Mouse (Mus musculus): Measurements from ENCODE around the gene Abhd12b. TPM values are rescaled to one million over a fixed set of nuclear protein-coding genes. Genes with fewer than 3 reads are reported as not detected.

Abhd12b gene
- polyA plus RNA-seq, 1 experiment from 2014 or later, result not detected

- Histone ChIP-seq H3K4me1 (ENCODE audit: control insufficient read depth, insufficient read depth, low read length) (no peaks in the 10 kb centered on the region), H3K4me2 (replicated peaks; ENCODE audit: low read depth, low read length) (no peak overlapping the region), H3K27ac (ENCODE audit: low read depth, low read length) (no peak overlapping the region), H3K9ac (ENCODE audit: low read depth, low read length) (no peak overlapping the region), H3K9me3 (ENCODE audit: control insufficient read depth, low read length) (no peaks in the 10 kb centered on the region), H3K36me3 (ENCODE audit: control insufficient read depth, insufficient read depth, low read length) (no peaks in the 10 kb centered on the region), H3K27me3 (ENCODE audit: control insufficient read depth, insufficient read depth, low read length) (no peaks in the 10 kb centered on the region), H3K4me3 (ENCODE audit: low read length) (no peak overlapping the region)
- peak; percentile 73 for ATAC-seq (ENCODE audit: low FRiP score, low TSS enrichment)
- WGBS, result 27% methylated on average over 5 of the region's 5 CpGs
Observed at GRCm38 (mm10) chr12:70208214-70208613, 54.3 kb downstream of the Abhd12b start.

GRCm38 (mm10) chr12:70212501-70212900 lies 58.6 kb downstream of the Abhd12b start:
- H3K4me2 ChIP-seq (replicated peaks; ENCODE audit: low read depth, low read length), result no peak overlapping the region
- no peak for ATAC-seq (ENCODE audit: low FRiP score, low TSS enrichment)
- H3K27me3 ChIP-seq (ENCODE audit: control insufficient read depth, insufficient read depth, low read length), result no peaks in the 10 kb centered on the region
- H3K4me1 ChIP-seq (ENCODE audit: control insufficient read depth, insufficient read depth, low read length), result no peaks in the 10 kb centered on the region
- H3K4me3 ChIP-seq (ENCODE audit: low read length), result no peak overlapping the region
- H3K9ac ChIP-seq (ENCODE audit: low read depth, low read length), result no peak overlapping the region
- H3K36me3 ChIP-seq (ENCODE audit: control insufficient read depth, insufficient read depth, low read length), result no peaks in the 10 kb centered on the region
- H3K9me3 ChIP-seq (ENCODE audit: control insufficient read depth, low read length), result no peaks in the 10 kb centered on the region
- H3K27ac ChIP-seq (ENCODE audit: low read depth, low read length), result no peak overlapping the region
- 88% methylated on average over 4 of the region's 4 CpGs for WGBS

GRCm38 (mm10) chr12:70213601-70214000 lies 59.7 kb downstream of the Abhd12b start:
- no peaks in the 10 kb centered on the region for H3K36me3 ChIP-seq (ENCODE audit: control insufficient read depth, insufficient read depth, low read length)
- H3K9me3 ChIP-seq (ENCODE audit: control insufficient read depth, low read length), result no peaks in the 10 kb centered on the region
- no peak overlapping the region for H3K4me2 ChIP-seq (replicated peaks; ENCODE audit: low read depth, low read length)
- no peaks in the 10 kb centered on the region for H3K4me1 ChIP-seq (ENCODE audit: control insufficient read depth, insufficient read depth, low read length)
- 84% methylated on average over 6 of the region's 6 CpGs for WGBS
- H3K27me3 ChIP-seq (ENCODE audit: control insufficient read depth, insufficient read depth, low read length), result no peaks in the 10 kb centered on the region
- H3K27ac ChIP-seq (ENCODE audit: low read depth, low read length), result no peak overlapping the region
- H3K9ac ChIP-seq (ENCODE audit: low read depth, low read length), result no peak overlapping the region
- H3K4me3 ChIP-seq (ENCODE audit: low read length), result no peak overlapping the region
- ATAC-seq (ENCODE audit: low FRiP score, low TSS enrichment), result peak; percentile 53; the same call in 1 of the 2 replicates

- H3K4me1 ChIP-seq (ENCODE audit: control insufficient read depth, insufficient read depth, low read length), result no peaks in the 10 kb centered on the region
- H3K36me3 ChIP-seq (ENCODE audit: control insufficient read depth, insufficient read depth, low read length), result no peaks in the 10 kb centered on the region
- WGBS, result 52% methylated on average over 8 of the region's 8 CpGs
- ATAC-seq (ENCODE audit: low FRiP score, low TSS enrichment), result no peak
- H3K27ac ChIP-seq (ENCODE audit: low read depth, low read length), result no peak overlapping the region
- no peak overlapping the region for H3K4me3 ChIP-seq (ENCODE audit: low read length)
- H3K9ac ChIP-seq (ENCODE audit: low read depth, low read length), result no peak overlapping the region
- H3K27me3 ChIP-seq (ENCODE audit: control insufficient read depth, insufficient read depth, low read length), result no peaks in the 10 kb centered on the region
- H3K4me2 ChIP-seq (replicated peaks; ENCODE audit: low read depth, low read length), result no peak overlapping the region
- H3K9me3 ChIP-seq (ENCODE audit: control insufficient read depth, low read length), result no peaks in the 10 kb centered on the region
Observed at GRCm38 (mm10) chr12:70214281-70214680, 60.3 kb downstream of the Abhd12b start.

- H3K36me3 ChIP-seq (ENCODE audit: control insufficient read depth, insufficient read depth, low read length), result no peaks in the 10 kb centered on the region
- no peaks in the 10 kb centered on the region for H3K9me3 ChIP-seq (ENCODE audit: control insufficient read depth, low read length)
- H3K27ac ChIP-seq (ENCODE audit: low read depth, low read length), result no peak overlapping the region
- WGBS, result 69% methylated on average over 16 of the region's 16 CpGs
- H3K27me3 ChIP-seq (ENCODE audit: control insufficient read depth, insufficient read depth, low read length), result no peaks in the 10 kb centered on the region
- no peak for ATAC-seq (ENCODE audit: low FRiP score, low TSS enrichment)
- no peak overlapping the region for H3K9ac ChIP-seq (ENCODE audit: low read depth, low read length)
- H3K4me3 ChIP-seq (ENCODE audit: low read length), result no peak overlapping the region
- no peaks in the 10 kb centered on the region for H3K4me1 ChIP-seq (ENCODE audit: control insufficient read depth, insufficient read depth, low read length)
- no peak overlapping the region for H3K4me2 ChIP-seq (replicated peaks; ENCODE audit: low read depth, low read length)
Observed at GRCm38 (mm10) chr12:70216229-70216800, 62.4 kb downstream of the Abhd12b start.

- ATAC-seq (ENCODE audit: low FRiP score, low TSS enrichment), result peak; percentile 71; the same call in 1 of the 2 replicates
- peak overlapping the region; percentile 26; the same call in 1 of the 2 replicates for H3K27ac ChIP-seq (ENCODE audit: low read depth, low read length)
- 70% methylated on average over 8 of the region's 8 CpGs for WGBS
Observed at GRCm38 (mm10) chr12:70218795-70219540, 65.0 kb downstream of the Abhd12b start.

GRCm38 (mm10) chr12:70221425-70221824 lies 67.5 kb downstream of the Abhd12b start:
- WGBS, result 81% methylated on average over 5 of the region's 5 CpGs
- no peaks in the 10 kb centered on the region for H3K36me3 ChIP-seq (ENCODE audit: control insufficient read depth, insufficient read depth, low read length)
- no peak overlapping the region for H3K4me3 ChIP-seq (ENCODE audit: low read length)
- H3K27ac ChIP-seq (ENCODE audit: low read depth, low read length), result no peak overlapping the region
- no peak for ATAC-seq (ENCODE audit: low FRiP score, low TSS enrichment)
- no peak overlapping the region for H3K9ac ChIP-seq (ENCODE audit: low read depth, low read length)
- no peaks in the 10 kb centered on the region for H3K9me3 ChIP-seq (ENCODE audit: control insufficient read depth, low read length)
- H3K4me1 ChIP-seq (ENCODE audit: control insufficient read depth, insufficient read depth, low read length), result peaks cover 5% of the 10 kb centered on the region
- H3K27me3 ChIP-seq (ENCODE audit: control insufficient read depth, insufficient read depth, low read length), result no peaks in the 10 kb centered on the region
- no peak overlapping the region for H3K4me2 ChIP-seq (replicated peaks; ENCODE audit: low read depth, low read length)

More at GRCm38 (mm10) chr12:70218795-70219540, 65.0 kb downstream of the Abhd12b start:
- H3K4me3 ChIP-seq (ENCODE audit: low read length), result no peak overlapping the region
- no peak overlapping the region for H3K9ac ChIP-seq (ENCODE audit: low read depth, low read length)
- H3K36me3 ChIP-seq (ENCODE audit: control insufficient read depth, insufficient read depth, low read length), result no peaks in the 10 kb centered on the region
- no peaks in the 10 kb centered on the region for H3K9me3 ChIP-seq (ENCODE audit: control insufficient read depth, low read length)
- no peak overlapping the region for H3K4me2 ChIP-seq (replicated peaks; ENCODE audit: low read depth, low read length)
- H3K27me3 ChIP-seq (ENCODE audit: control insufficient read depth, insufficient read depth, low read length), result no peaks in the 10 kb centered on the region
- H3K4me1 ChIP-seq (ENCODE audit: control insufficient read depth, insufficient read depth, low read length), result no peaks in the 10 kb centered on the region

- Histone ChIP-seq H3K27me3 (ENCODE audit: control insufficient read depth, insufficient read depth, low read length) (no peaks in the 10 kb centered on the region), H3K4me1 (ENCODE audit: control insufficient read depth, insufficient read depth, low read length) (peaks cover 13% of the 10 kb centered on the region), H3K4me3 (ENCODE audit: low read length) (no peak overlapping the region), H3K4me2 (replicated peaks; ENCODE audit: low read depth, low read length) (no peak overlapping the region), H3K9me3 (ENCODE audit: control insufficient read depth, low read length) (no peaks in the 10 kb centered on the region), H3K36me3 (ENCODE audit: control insufficient read depth, insufficient read depth, low read length) (no peaks in the 10 kb centered on the region), H3K9ac (ENCODE audit: low read depth, low read length) (no peak overlapping the region), H3K27ac (ENCODE audit: low read depth, low read length) (no peak overlapping the region)
- WGBS, result 59% methylated on average over 4 of the region's 4 CpGs
- no peak for ATAC-seq (ENCODE audit: low FRiP score, low TSS enrichment)
Observed at GRCm38 (mm10) chr12:70223331-70223730, 69.4 kb downstream of the Abhd12b start.

- no peak; the same call in 1 of the 2 replicates for ATAC-seq (ENCODE audit: low FRiP score, low TSS enrichment)
- no peaks in the 10 kb centered on the region for H3K9me3 ChIP-seq (ENCODE audit: control insufficient read depth, low read length)
- peak overlapping the region; percentile 94 for H3K4me2 ChIP-seq (replicated peaks; ENCODE audit: low read depth, low read length)
- peak overlapping the region; percentile 60 for H3K9ac ChIP-seq (ENCODE audit: low read depth, low read length)
- peak overlapping the region; percentile 57 for H3K4me3 ChIP-seq (ENCODE audit: low read length)
- whole genome bisulfite sequencing, result 22% methylated on average over 5 of the region's 5 CpGs
- no peaks in the 10 kb centered on the region for H3K36me3 ChIP-seq (ENCODE audit: control insufficient read depth, insufficient read depth, low read length)
- peaks cover 13% of the 10 kb centered on the region for H3K4me1 ChIP-seq (ENCODE audit: control insufficient read depth, insufficient read depth, low read length)
- 0 out of 2 replicates have a peak overlapping the region, but pooled peaks have one; percentile 24 for H3K27ac ChIP-seq (ENCODE audit: low read depth, low read length)
- no peaks in the 10 kb centered on the region for H3K27me3 ChIP-seq (ENCODE audit: control insufficient read depth, insufficient read depth, low read length)
Observed at GRCm38 (mm10) chr12:70226655-70227054, 72.7 kb downstream of the Abhd12b start.
